Mouse (Mus musculus) midbrain, embryonic 16.5 days (tissue): Measurements from ENCODE around the gene Vmn2r48. TPM values are rescaled to one million over a fixed set of nuclear protein-coding genes. Genes with fewer than 3 reads are reported as not detected.
"Not testable (repeated sequence)": the region's sequence is repeated elsewhere in the genome, so short reads cannot be mapped to it uniquely, and the experiment has no call there.

Source experiments
- ATAC-seq: fragments of 200-750 bp; cut with Nextera tagmentation; 2 replicates; pipeline ENCODE4 v1.8.0; 2017; ENCODE audit warnings: moderate TSS enrichment
- H3K27ac ChIP-seq: fragments of 300-500 bp; sonication (generic); 2 replicates; pipeline ENCODE4 v1.5.1; 2014; ENCODE audit warnings: mild to moderate bottlenecking, low read length, mixed read lengths
- H3K27me3 ChIP-seq: fragments of 300-500 bp; sonication (generic); 2 replicates; pipeline ENCODE4 v1.6.1; 2014; ENCODE audit warnings: low read depth, low read length, mixed read lengths; ENCODE audit not compliant: control insufficient read depth, insufficient read depth
- H3K36me3 ChIP-seq: fragments of 300-500 bp; sonication (generic); 2 replicates; pipeline ENCODE4 v1.6.1; 2014; ENCODE audit warnings: mild to moderate bottlenecking, low read length, moderate library complexity, mixed read lengths; ENCODE audit not compliant: control insufficient read depth, insufficient read depth
- H3K4me1 ChIP-seq: fragments of 300-500 bp; sonication (generic); 2 replicates; pipeline ENCODE4 v1.6.1; 2014; ENCODE audit warnings: mild to moderate bottlenecking, low read length, mixed read lengths; ENCODE audit not compliant: control insufficient read depth, insufficient read depth
- H3K4me2 ChIP-seq: fragments of 300-500 bp; sonication (generic); 2 replicates; pipeline ENCODE4 v1.6.1; 2014; ENCODE audit warnings: mild to moderate bottlenecking, low read length, mixed read lengths
- H3K4me3 ChIP-seq: fragments of 300-500 bp; sonication (generic); 2 replicates; pipeline ENCODE4 v1.5.1; 2014; ENCODE audit warnings: low read depth, mild to moderate bottlenecking, low read length, moderate library complexity, mixed read lengths
- H3K9ac ChIP-seq: fragments of 300-500 bp; sonication (generic); 2 replicates; pipeline ENCODE4 v1.6.1; 2014; ENCODE audit warnings: low read depth, low read length, mixed read lengths
- H3K9me3 ChIP-seq: fragments of 300-500 bp; sonication (generic); replicated peaks from 2 replicates; pipeline ENCODE4 v1.6.1; 2014; ENCODE audit warnings: mild to moderate bottlenecking, low read length, mixed read lengths; ENCODE audit not compliant: control insufficient read depth, poor library complexity, severe bottlenecking
- WGBS: fragments of 180-500 bp; shearing (Covaris S2); extraction: QIAGEN DNeasy Blood & Tissue Kit; methylation state at CpG from one replicate; pipeline ENCODE4 v1.1.7; 2014; 5-methylcytosine and 5-hydroxymethylcytosine counted together
- polyA plus RNA-seq: library from polyadenylated mRNA; unstranded; fragments of >200 nt; fragmentation: Nextera tagmentation; extraction: Ambion mirVana; gene quantifications from 2 replicates; pipeline ENCODE4 v1.2.1, GENCODE M21; 2015

Vmn2r48 gene
- polyA plus RNA-seq, result not detected in 2 replicates

DNA sequence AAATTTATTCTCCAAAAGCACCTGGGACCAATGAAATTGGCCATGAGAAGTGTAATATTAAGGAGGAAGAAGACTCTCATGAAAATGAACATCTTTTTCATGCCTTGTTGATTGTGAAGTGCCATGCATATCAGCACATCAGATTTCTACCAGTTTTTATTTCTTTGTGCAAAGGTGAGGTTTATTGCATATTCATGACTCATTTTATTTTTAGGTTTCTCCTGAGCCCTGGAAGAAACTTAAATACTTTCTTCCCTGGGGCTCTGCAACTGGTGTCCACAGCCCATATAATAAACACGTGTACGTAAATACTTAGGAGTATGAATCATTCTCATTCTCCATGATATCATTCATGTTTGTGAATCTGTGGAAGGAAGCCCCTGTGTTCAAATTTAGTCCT lies at the start of gene Vmn2r48:
TSS of gene Vmn2r48 (minus strand) at position 101 of the 400 bp plus-strand sequence.
- H3K4me3 ChIP-seq, H3K4me1 ChIP-seq, H3K4me2 ChIP-seq, H3K27ac ChIP-seq, H3K36me3 ChIP-seq, ATAC-seq, H3K9me3 ChIP-seq, H3K27me3 ChIP-seq, H3K9ac ChIP-seq: not testable (repeated sequence)
- WGBS, result 78% methylated on average over 2 of the region's 2 CpGs

DNA sequence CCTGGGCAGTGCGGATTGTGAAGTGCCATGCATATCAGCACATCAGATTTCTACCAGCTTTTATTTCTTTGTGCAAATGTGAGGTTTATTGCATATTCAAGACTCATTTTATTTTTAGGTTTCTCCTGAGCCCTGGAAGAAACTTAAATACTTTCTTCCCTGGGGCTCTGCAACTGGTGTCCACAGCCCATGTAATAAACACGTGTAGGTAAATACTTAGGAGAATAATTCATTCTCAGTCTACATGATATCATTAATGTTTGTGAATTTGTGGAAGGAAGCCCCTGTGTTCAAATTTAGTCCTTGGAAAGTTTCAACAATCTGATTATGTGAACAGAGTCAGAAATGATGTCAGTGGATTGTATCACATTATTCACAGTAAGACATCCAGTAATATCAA lies 38.8 kb upstream of the Vmn2r48 start, which contains the start of gene Vmn2r49:
TSS of gene Vmn2r49 (minus strand) at position 101 of the 400 bp plus-strand sequence.
- not testable (repeated sequence) for H3K9me3 ChIP-seq, H3K27ac ChIP-seq, ATAC-seq, H3K4me3 ChIP-seq, H3K36me3 ChIP-seq, H3K27me3 ChIP-seq, H3K4me1 ChIP-seq, H3K9ac ChIP-seq, H3K4me2 ChIP-seq
- WGBS, result no CpG with 5 or more reads among the region's 2 CpGs

Other genes starting within 250 kb of the Vmn2r48 start
- gene Vmn2r46, start 183.0 kb downstream of the Vmn2r48 start, polyA plus RNA-seq, result not detected in 2 replicates
- not detected in 2 replicates for gene Vmn2r47, start 112.3 kb downstream of the Vmn2r48 start, polyA plus RNA-seq
- gene Vmn2r49, start 38.7 kb upstream of the Vmn2r48 start, polyA plus RNA-seq, result not detected in 2 replicates
- not detected in 2 replicates for gene Vmn2r50, start 99.7 kb upstream of the Vmn2r48 start, polyA plus RNA-seq
- gene Vmn2r51, start 152.2 kb upstream of the Vmn2r48 start, polyA plus RNA-seq, result not detected in 2 replicates
- not detected in 2 replicates for gene Vmn2r52, start 223.0 kb upstream of the Vmn2r48 start, polyA plus RNA-seq